Comparison of ENCODE assay signal across 11 mouse cellular contexts in genomic region chr7:46602079-46602478, GRCm38 (mm10). TPM values are rescaled to one million over a fixed set of nuclear protein-coding genes. Genes with fewer than 3 reads are reported as not detected.
DNase-seq lines count a peak whose midpoint lies in the region; ATAC-seq and TF ChIP-seq lines count a peak whose summit lies in the region.
"Had no signal": no experiment of that assay in that cellular context is flagged by ENCODE, and none has a peak within 500 bp of the region (broad histone marks: within the 10 kb centered on the region; RNA-seq: fewer than 3 reads in every experiment).

No protein-coding gene starts in this region.

- in situ Hi-C loops in ES-E14 (cut with MboI; ENCODE audit: low sequenced_read_pairs in 2 of 2, unreplicated experiment in 2 of 2), result loop anchor here in 1 of 2 experiments (10.0 kb wide), 1 partner anchor 207 kb away; the partner anchor contains the start of gene Kcnc1

- no peak overlapping the region; the same call in 1 of the 2 replicates for H3K27ac ChIP-seq in ES-E14 (ENCODE audit: insufficient read depth, low read depth, low read length, poor library complexity, severe bottlenecking)
- 0 out of 2 replicates have a peak overlapping the region, but pooled peaks have one; percentile 51 for H3K27ac ChIP-seq in embryonic facial prominence, embryonic 15.5 days (replicated peaks)
- peak overlapping the region; percentile 48 for H3K27ac ChIP-seq in midbrain, embryonic 13.5 days
- H3K27ac ChIP-seq: embryonic facial prominence, embryonic 12.5 days; limb, embryonic 12.5 days had no signal

- H3K9me3 ChIP-seq in ES-E14 (ENCODE audit: control insufficient read depth, insufficient read depth, low read depth, low read length), result no peaks in the 10 kb centered on the region
- H3K9me3 ChIP-seq in embryonic facial prominence, embryonic 15.5 days (replicated peaks), result no peaks in the 10 kb centered on the region
- H3K9me3 ChIP-seq in midbrain, embryonic 13.5 days, result no peaks in the 10 kb centered on the region
- H3K9me3 ChIP-seq: embryonic facial prominence, embryonic 12.5 days; limb, embryonic 12.5 days had no signal

- H3K27me3 ChIP-seq in embryonic facial prominence, embryonic 15.5 days, result no peaks in the 10 kb centered on the region
- H3K27me3 ChIP-seq in midbrain, embryonic 13.5 days, result no peaks in the 10 kb centered on the region
- H3K27me3 ChIP-seq: embryonic facial prominence, embryonic 12.5 days; limb, embryonic 12.5 days had no signal

- peaks cover 6 to 19% of the 10 kb centered on the region in 2 experiments for H3K4me1 ChIP-seq in ES-E14 (ENCODE audit: control insufficient read depth in 2 of 2, insufficient read depth in 2 of 2, low read length in 2 of 2, poor library complexity in 1 of 2)
- H3K4me1 ChIP-seq in embryonic facial prominence, embryonic 15.5 days, result peaks cover 15% of the 10 kb centered on the region; the same call in 1 of the 2 replicates
- H3K4me1 ChIP-seq in midbrain, embryonic 13.5 days (replicated peaks), result peaks cover 35% of the 10 kb centered on the region

- no peaks in the 10 kb centered on the region for H3K36me3 ChIP-seq in ES-E14 (ENCODE audit: control insufficient read depth, insufficient read depth, low read length, poor library complexity, severe bottlenecking)
- H3K36me3 ChIP-seq in embryonic facial prominence, embryonic 15.5 days, result no peaks in the 10 kb centered on the region
- H3K36me3 ChIP-seq in midbrain, embryonic 13.5 days, result 0 out of 2 replicates have a peak, but pooled peaks cover 2% of the 10 kb centered on the region
- H3K36me3 ChIP-seq: embryonic facial prominence, embryonic 12.5 days; limb, embryonic 12.5 days had no signal

- peak; percentile 58 to 68 for DNase-seq in layer of hippocampus, postnatal 10 days (ENCODE audit: low spot score in 2 of 2)
- no peak for DNase-seq in layer of hippocampus, postnatal 36 days
- DNase-seq in ES-E14 (ENCODE audit: low read depth, low spot score), result no peak
- DNase-seq in thymus, postnatal 4 days, result no peak
- DNase-seq in kidney, adult 18-20 months, result no peak
- DNase-seq: heart, postnatal 14 days had no signal

- no peak overlapping the region for H3K4me2 ChIP-seq in embryonic facial prominence, embryonic 15.5 days (replicated peaks)
- no peak overlapping the region for H3K4me2 ChIP-seq in midbrain, embryonic 13.5 days (replicated peaks)
- H3K4me2 ChIP-seq: embryonic facial prominence, embryonic 12.5 days; limb, embryonic 12.5 days had no signal

- H3K4me3 ChIP-seq in ES-E14 (ENCODE audit: insufficient read depth in 1 of 2, low read depth in 1 of 2, low read length in 2 of 2, poor library complexity in 1 of 2, severe bottlenecking in 1 of 2), result no peak overlapping the region
- H3K4me3 ChIP-seq in embryonic facial prominence, embryonic 15.5 days (replicated peaks), result no peak overlapping the region
- H3K4me3 ChIP-seq in midbrain, embryonic 13.5 days (replicated peaks), result no peak overlapping the region
- H3K4me3 ChIP-seq: embryonic facial prominence, embryonic 12.5 days; limb, embryonic 12.5 days had no signal

- ATAC-seq in embryonic facial prominence, embryonic 15.5 days (ENCODE audit: insufficient number of reproducible peaks, low FRiP score, low TSS enrichment, low read depth), result 0 out of 2 replicates have a peak, but pooled peaks have one; percentile 73
- ATAC-seq in midbrain, embryonic 13.5 days, result peak; percentile 75
- no peak for ATAC-seq in CD4-positive, CD25-positive, alpha-beta regulatory T cell, adult 4 months

- peak overlapping the region; percentile 28; the same call in 1 of the 2 replicates for H3K9ac ChIP-seq in ES-E14 (ENCODE audit: insufficient read depth, low read depth, low read length, poor library complexity, severe bottlenecking)
- H3K9ac ChIP-seq in embryonic facial prominence, embryonic 15.5 days, result no peak overlapping the region
- H3K9ac ChIP-seq in midbrain, embryonic 13.5 days (replicated peaks), result no peak overlapping the region
- H3K9ac ChIP-seq: embryonic facial prominence, embryonic 12.5 days; limb, embryonic 12.5 days had no signal

- 40% methylated on average over 4 of the region's 4 CpGs for WGBS in embryonic facial prominence, embryonic 15.5 days
- 42% methylated on average over 4 of the region's 4 CpGs for WGBS in midbrain, embryonic 13.5 days

TF ChIP-seq in ES-E14, 5 proteins besides CTCF, POLR2A, EP300 and RAD21:
- TF ChIP-seq MAFK (IDR thresholded peaks at IDR 0.05; ENCODE audit: insufficient read depth, low read depth, low read length) (no peak), ZNF384 (IDR thresholded peaks at IDR 0.05; ENCODE audit: low read depth, low read length) (no peak), HCFC1 (IDR thresholded peaks at IDR 0.05; ENCODE audit: borderline replicate concordance, insufficient read depth, low read length) (no peak), ZC3H11A (IDR thresholded peaks at IDR 0.05; ENCODE audit: borderline replicate concordance, low read depth, low read length) (no peak), CHD2 (IDR thresholded peaks at IDR 0.05; ENCODE audit: low read depth, low read length) (no peak)

RNA-seq across cellular contexts. Expression of gene Sergef, which starts 37.5 kb away (rescaled TPM):
- total RNA-seq in layer of hippocampus, postnatal 10 days (2021), result 10 to 100 TPM; 50.5 to 55.9 TPM
- 10 to 100 TPM; 42.4 to 45.4 TPM for total RNA-seq in layer of hippocampus, postnatal 36 days (2021)
- 5.4 and 5.7 TPM in 2 replicates for total RNA-seq in ES-E14 (2012; rRNA removed)
- polyA plus RNA-seq in embryonic facial prominence, embryonic 15.5 days (2015; fragmentation: Nextera tagmentation; extraction: Ambion mirVana), result 15.0 and 16.6 TPM in 2 replicates
- 28.9 and 30.0 TPM in 2 replicates for polyA plus RNA-seq in midbrain, embryonic 13.5 days (2015; fragmentation: Nextera tagmentation; extraction: Ambion mirVana)
- 10 to 100 TPM; 20.2 to 25.5 TPM for polyA plus RNA-seq in CD4-positive, CD25-positive, alpha-beta regulatory T cell, adult 4 months (2017; shearing (Covaris generic))

Comparison
In these comparisons a context has a peak if more than half of its experiments do, and no peak if none do; other contexts are left out.
1. DNase-seq: peak in layer of hippocampus, postnatal 10 days (2 of 2); none in layer of hippocampus, postnatal 36 days (0 of 2), ES-E14 (single experiment), thymus, postnatal 4 days (single experiment) and kidney, adult 18-20 months (single experiment).